Mouse (Mus musculus): Measurements from ENCODE around the gene Trnp1.

The Trnp1 gene

GRCm38 (mm10) chr4:133494867-133495266 lies 3.5 kb downstream of the Trnp1 start:
- DNase-seq (ENCODE audit: low read depth, low spot score), result no peak

GRCm38 (mm10) chr4:133494432-133494831 lies 3.9 kb downstream of the Trnp1 start:
- DNase-seq (ENCODE audit: low read depth, low spot score), result peak; percentile 87

GRCm38 (mm10) chr4:133493895-133494294 lies 4.5 kb downstream of the Trnp1 start:
- peak; percentile 38 for DNase-seq (ENCODE audit: low read depth, low spot score)

GRCm38 (mm10) chr4:133491800-133492199 lies 6.5 kb downstream of the Trnp1 start:
- no peak for DNase-seq (ENCODE audit: low read depth, low spot score)

GRCm38 (mm10) chr4:133489489-133490245 lies 8.7 kb downstream of the Trnp1 start:
- no peak for DNase-seq (ENCODE audit: low read depth, low spot score)

GRCm38 (mm10) chr4:133488619-133489392 lies 9.5 kb downstream of the Trnp1 start:
- DNase-seq (ENCODE audit: low read depth, low spot score), result no peak

GRCm38 (mm10) chr4:133486673-133487357 lies 11.5 kb downstream of the Trnp1 start:
- no peak for DNase-seq (ENCODE audit: low read depth, low spot score)

GRCm38 (mm10) chr4:133485691-133486425 lies 12.5 kb downstream of the Trnp1 start:
- no peak for DNase-seq (ENCODE audit: low read depth, low spot score)

GRCm38 (mm10) chr4:133484266-133485025 lies 13.9 kb downstream of the Trnp1 start:
- no peak for DNase-seq (ENCODE audit: low read depth, low spot score)

- DNase-seq (ENCODE audit: low read depth, low spot score), result no peak
Measured at GRCm38 (mm10) chr4:133482479-133482878, 15.9 kb downstream of the Trnp1 start.

GRCm38 (mm10) chr4:133481488-133481887 lies 16.9 kb downstream of the Trnp1 start:
- no peak for DNase-seq (ENCODE audit: low read depth, low spot score)

- DNase-seq (ENCODE audit: low read depth, low spot score), result no peak
Measured at GRCm38 (mm10) chr4:133480754-133481153, 17.6 kb downstream of the Trnp1 start.

GRCm38 (mm10) chr4:133480185-133480537 lies 18.2 kb downstream of the Trnp1 start:
- DNase-seq (ENCODE audit: low read depth, low spot score), result no peak

- peak; percentile 91 for DNase-seq (ENCODE audit: low read depth, low spot score)
Measured at GRCm38 (mm10) chr4:133479458-133480184, 18.7 kb downstream of the Trnp1 start, which contains the start of gene Tent5b. Gene Tent5b, plus strand, starts transcription at chr4:133480132.

- DNase-seq (ENCODE audit: low read depth, low spot score), result no peak
Measured at GRCm38 (mm10) chr4:133473833-133474232, 24.5 kb downstream of the Trnp1 start.

GRCm38 (mm10) chr4:133471135-133471821 lies 27.1 kb downstream of the Trnp1 start:
- DNase-seq (ENCODE audit: low read depth, low spot score), result no peak

- no peak for DNase-seq (ENCODE audit: low read depth, low spot score)
Measured at GRCm38 (mm10) chr4:133469122-133469521, 29.2 kb downstream of the Trnp1 start.

- DNase-seq (ENCODE audit: low read depth, low spot score), result peak; percentile 67
Measured at GRCm38 (mm10) chr4:133468080-133468479, 30.3 kb downstream of the Trnp1 start.

GRCm38 (mm10) chr4:133463184-133463583 lies 35.2 kb downstream of the Trnp1 start:
- no peak for DNase-seq (ENCODE audit: low read depth, low spot score)

GRCm38 (mm10) chr4:133461362-133461761 lies 37.0 kb downstream of the Trnp1 start:
- no peak for DNase-seq (ENCODE audit: low read depth, low spot score)
